Mouse (Mus musculus): Measurements from ENCODE around the gene Map3k7. TPM values are rescaled to one million over a fixed set of nuclear protein-coding genes. Genes with fewer than 3 reads are reported as not detected.

The Map3k7 gene
- polyA plus RNA-seq, 1 experiment from 2014 or later, result 34.7 TPM

DNA sequence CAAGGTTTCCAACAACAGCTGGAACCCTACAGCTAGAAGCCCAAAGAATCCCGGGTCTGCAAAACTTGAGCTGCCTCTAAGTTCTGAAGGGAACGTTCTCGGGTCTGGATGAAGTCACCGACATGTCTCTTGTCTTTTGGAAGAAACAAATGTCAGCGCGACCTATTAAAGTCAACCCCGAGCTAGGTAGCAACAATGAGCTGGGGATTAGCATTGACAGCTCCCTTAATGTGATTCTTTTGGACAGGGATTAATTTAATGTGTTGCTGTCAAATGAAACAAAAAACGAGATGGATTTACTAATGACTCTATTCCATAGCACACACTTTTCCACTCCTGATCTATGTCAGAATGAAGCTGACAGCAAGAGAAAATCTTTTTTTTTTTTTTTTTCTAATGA is 27.5 kb upstream of the Map3k7 start:
- Histone ChIP-seq H3K27me3 (ENCODE audit: control insufficient read depth, insufficient read depth, low read length) (no peaks in the 10 kb centered on the region), H3K27ac (ENCODE audit: low read length) (no peak overlapping the region), H3K4me3 (ENCODE audit: low read depth, low read length) (no peak overlapping the region), H3K36me3 (ENCODE audit: control insufficient read depth, insufficient read depth, low read length) (no peaks in the 10 kb centered on the region), H3K9me3 (ENCODE audit: control insufficient read depth, low read depth, low read length) (no peaks in the 10 kb centered on the region), H3K4me2 (replicated peaks; ENCODE audit: low read depth, low read length) (0 out of 2 replicates have a peak overlapping the region, but pooled peaks have one; percentile 82), H3K4me1 (ENCODE audit: control insufficient read depth, insufficient read depth, low read length) (peaks cover 4% of the 10 kb centered on the region; the same call in 1 of the 2 replicates), H3K9ac (replicated peaks; ENCODE audit: low read depth, low read length) (no peak overlapping the region)
- ATAC-seq (ENCODE audit: insufficient number of reproducible peaks, insufficient read depth, low FRiP score, low read depth), result no peak
- 11% methylated on average over 8 of the region's 8 CpGs for WGBS

- Histone ChIP-seq H3K27me3 (ENCODE audit: control insufficient read depth, insufficient read depth, low read length) (no peaks in the 10 kb centered on the region), H3K4me1 (ENCODE audit: control insufficient read depth, insufficient read depth, low read length) (peaks cover 4% of the 10 kb centered on the region; the same call in 1 of the 2 replicates), H3K9me3 (ENCODE audit: control insufficient read depth, low read depth, low read length) (no peaks in the 10 kb centered on the region), H3K4me3 (ENCODE audit: low read depth, low read length) (peak overlapping the region; percentile 38), H3K27ac (ENCODE audit: low read length) (no peak overlapping the region), H3K4me2 (replicated peaks; ENCODE audit: low read depth, low read length) (peak overlapping the region; percentile 82), H3K36me3 (ENCODE audit: control insufficient read depth, insufficient read depth, low read length) (no peaks in the 10 kb centered on the region), H3K9ac (replicated peaks; ENCODE audit: low read depth, low read length) (no peak overlapping the region)
- no peak for ATAC-seq (ENCODE audit: insufficient number of reproducible peaks, insufficient read depth, low FRiP score, low read depth)
- 10% methylated on average over 15 of the region's 15 CpGs for WGBS
Observed at GRCm38 (mm10) chr4:31936911-31937375, 27.0 kb upstream of the Map3k7 start.

- Histone ChIP-seq H3K4me2 (replicated peaks; ENCODE audit: low read depth, low read length) (peak overlapping the region; percentile 82), H3K9me3 (ENCODE audit: control insufficient read depth, low read depth, low read length) (no peaks in the 10 kb centered on the region), H3K27ac (ENCODE audit: low read length) (no peak overlapping the region), H3K4me3 (ENCODE audit: low read depth, low read length) (peak overlapping the region; percentile 38), H3K27me3 (ENCODE audit: control insufficient read depth, insufficient read depth, low read length) (no peaks in the 10 kb centered on the region), H3K4me1 (ENCODE audit: control insufficient read depth, insufficient read depth, low read length) (peaks cover 4% of the 10 kb centered on the region; the same call in 1 of the 2 replicates), H3K9ac (replicated peaks; ENCODE audit: low read depth, low read length) (peak overlapping the region; percentile 37; the same call in 1 of the 2 replicates), H3K36me3 (ENCODE audit: control insufficient read depth, insufficient read depth, low read length) (no peaks in the 10 kb centered on the region)
- WGBS, result 2% methylated on average over 36 of the region's 36 CpGs
- 0 out of 2 replicates have a peak, but pooled peaks have one; percentile 14 for ATAC-seq (ENCODE audit: insufficient number of reproducible peaks, insufficient read depth, low FRiP score, low read depth)
Observed at GRCm38 (mm10) chr4:31937376-31938281, 26.3 kb upstream of the Map3k7 start.

- 29% methylated on average over 9 of the region's 9 CpGs for WGBS
- no peaks in the 10 kb centered on the region for H3K9me3 ChIP-seq (ENCODE audit: control insufficient read depth, low read depth, low read length)
- no peaks in the 10 kb centered on the region for H3K36me3 ChIP-seq (ENCODE audit: control insufficient read depth, insufficient read depth, low read length)
- H3K4me2 ChIP-seq (replicated peaks; ENCODE audit: low read depth, low read length), result no peak overlapping the region; the same call in 1 of the 2 replicates
- H3K4me1 ChIP-seq (ENCODE audit: control insufficient read depth, insufficient read depth, low read length), result peaks cover 4% of the 10 kb centered on the region; the same call in 1 of the 2 replicates
- no peak overlapping the region for H3K27ac ChIP-seq (ENCODE audit: low read length)
- no peak overlapping the region for H3K4me3 ChIP-seq (ENCODE audit: low read depth, low read length)
- ATAC-seq (ENCODE audit: insufficient number of reproducible peaks, insufficient read depth, low FRiP score, low read depth), result no peak
- no peaks in the 10 kb centered on the region for H3K27me3 ChIP-seq (ENCODE audit: control insufficient read depth, insufficient read depth, low read length)
- no peak overlapping the region for H3K9ac ChIP-seq (replicated peaks; ENCODE audit: low read depth, low read length)
Observed at GRCm38 (mm10) chr4:31938416-31939106, 25.3 kb upstream of the Map3k7 start.

DNA sequence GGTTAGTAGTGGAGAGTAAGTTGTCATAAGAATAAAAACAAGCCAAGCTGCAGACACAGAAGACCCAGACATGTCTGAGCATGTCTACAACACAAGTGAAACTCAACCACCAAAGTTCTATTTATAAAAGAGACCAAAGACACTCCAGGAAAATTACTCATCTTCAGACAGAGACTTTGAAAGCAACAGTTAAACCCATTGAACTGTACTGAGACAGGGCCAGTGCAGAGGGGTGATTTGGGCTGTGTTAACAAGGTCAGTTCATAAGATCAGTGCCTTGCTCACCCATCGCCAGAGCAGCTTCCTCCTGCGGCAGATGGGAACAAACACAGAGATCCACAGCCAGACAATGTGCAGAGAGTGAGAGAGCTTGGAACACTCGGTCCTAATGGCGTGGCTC is 22.3 kb upstream of the Map3k7 start:
- Histone ChIP-seq H3K9me3 (ENCODE audit: control insufficient read depth, low read depth, low read length) (no peaks in the 10 kb centered on the region), H3K4me1 (ENCODE audit: control insufficient read depth, insufficient read depth, low read length) (peaks cover 4% of the 10 kb centered on the region; the same call in 1 of the 2 replicates), H3K9ac (replicated peaks; ENCODE audit: low read depth, low read length) (no peak overlapping the region), H3K4me2 (replicated peaks; ENCODE audit: low read depth, low read length) (no peak overlapping the region), H3K27ac (ENCODE audit: low read length) (no peak overlapping the region), H3K4me3 (ENCODE audit: low read depth, low read length) (no peak overlapping the region), H3K27me3 (ENCODE audit: control insufficient read depth, insufficient read depth, low read length) (no peaks in the 10 kb centered on the region), H3K36me3 (ENCODE audit: control insufficient read depth, insufficient read depth, low read length) (no peaks in the 10 kb centered on the region)
- WGBS, result 41% methylated on average over 4 of the region's 4 CpGs
- ATAC-seq (ENCODE audit: insufficient number of reproducible peaks, insufficient read depth, low FRiP score, low read depth), result no peak

DNA sequence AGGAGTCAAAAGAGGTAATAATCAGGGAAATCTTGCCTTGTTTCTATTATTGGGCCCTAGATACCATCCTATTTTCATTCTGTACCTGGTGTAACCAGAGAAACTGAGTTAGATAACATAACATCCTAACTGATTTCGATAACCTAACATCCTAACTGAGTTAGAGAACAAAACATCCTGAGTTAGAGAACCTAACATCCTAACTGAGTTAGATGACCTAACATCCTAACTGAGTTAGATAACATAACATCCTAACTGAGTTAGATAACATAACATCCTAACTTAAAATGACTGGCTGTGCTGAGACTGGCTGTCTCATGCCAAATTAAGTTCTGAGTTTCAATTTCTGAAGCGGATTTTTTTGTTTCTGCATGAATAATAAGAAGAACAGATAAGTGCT is 20.9 kb upstream of the Map3k7 start:
- ATAC-seq (ENCODE audit: insufficient number of reproducible peaks, insufficient read depth, low FRiP score, low read depth), result no peak
- Histone ChIP-seq H3K36me3 (ENCODE audit: control insufficient read depth, insufficient read depth, low read length) (no peaks in the 10 kb centered on the region), H3K9ac (replicated peaks; ENCODE audit: low read depth, low read length) (no peak overlapping the region), H3K4me1 (ENCODE audit: control insufficient read depth, insufficient read depth, low read length) (no peaks in the 10 kb centered on the region), H3K4me2 (replicated peaks; ENCODE audit: low read depth, low read length) (no peak overlapping the region), H3K4me3 (ENCODE audit: low read depth, low read length) (no peak overlapping the region), H3K9me3 (ENCODE audit: control insufficient read depth, low read depth, low read length) (no peaks in the 10 kb centered on the region), H3K27ac (ENCODE audit: low read length) (no peak overlapping the region), H3K27me3 (ENCODE audit: control insufficient read depth, insufficient read depth, low read length) (no peaks in the 10 kb centered on the region)
- 90% methylated on average over 2 of the region's 2 CpGs for WGBS

DNA sequence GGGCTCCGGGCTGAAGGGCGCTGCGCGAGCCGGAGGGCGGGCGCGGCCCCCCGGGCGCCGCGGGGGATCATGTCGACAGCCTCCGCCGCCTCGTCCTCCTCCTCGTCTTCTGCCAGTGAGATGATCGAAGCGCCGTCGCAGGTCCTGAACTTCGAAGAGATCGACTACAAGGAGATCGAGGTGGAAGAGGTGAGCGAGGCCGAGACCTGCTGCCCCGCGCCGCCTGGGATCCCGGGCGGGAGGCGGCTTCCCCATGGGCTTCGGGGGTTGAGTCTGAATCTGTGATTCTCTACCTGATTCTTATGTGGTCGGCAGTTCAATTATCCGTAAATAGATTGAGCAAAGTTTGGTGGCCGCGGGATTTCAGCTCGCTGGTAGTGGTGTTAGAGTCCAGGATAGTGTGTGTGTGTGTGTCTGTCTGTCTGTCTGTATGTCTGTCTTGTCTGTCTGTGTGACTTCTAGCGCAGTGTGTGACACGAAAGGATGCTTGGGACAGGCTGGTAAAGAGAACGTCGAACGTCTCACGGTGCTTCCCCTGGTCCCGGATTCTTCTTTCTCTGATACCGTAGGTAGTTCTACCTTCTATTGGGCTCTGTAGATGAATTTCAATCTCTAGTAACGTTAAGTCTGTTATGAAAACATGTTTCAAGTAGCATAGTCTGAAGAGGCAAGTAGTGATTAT is 438 bp downstream of the Map3k7 start:
- ATAC-seq (ENCODE audit: insufficient number of reproducible peaks, insufficient read depth, low FRiP score, low read depth), result no peak; the same call in 1 of the 2 replicates
- Histone ChIP-seq H3K4me1 (ENCODE audit: control insufficient read depth, insufficient read depth, low read length) (peaks cover 14% of the 10 kb centered on the region), H3K36me3 (ENCODE audit: control insufficient read depth, insufficient read depth, low read length) (no peaks in the 10 kb centered on the region), H3K27ac (ENCODE audit: low read length) (peak overlapping the region; percentile 97), H3K9me3 (ENCODE audit: control insufficient read depth, low read depth, low read length) (no peaks in the 10 kb centered on the region), H3K4me2 (replicated peaks; ENCODE audit: low read depth, low read length) (peak overlapping the region; percentile 48), H3K9ac (replicated peaks; ENCODE audit: low read depth, low read length) (peak overlapping the region; percentile 88), H3K4me3 (ENCODE audit: low read depth, low read length) (peak overlapping the region; percentile 91), H3K27me3 (ENCODE audit: control insufficient read depth, insufficient read depth, low read length) (no peaks in the 10 kb centered on the region)
- WGBS, result under 1% methylated on average over 47 of the region's 47 CpGs

DNA sequence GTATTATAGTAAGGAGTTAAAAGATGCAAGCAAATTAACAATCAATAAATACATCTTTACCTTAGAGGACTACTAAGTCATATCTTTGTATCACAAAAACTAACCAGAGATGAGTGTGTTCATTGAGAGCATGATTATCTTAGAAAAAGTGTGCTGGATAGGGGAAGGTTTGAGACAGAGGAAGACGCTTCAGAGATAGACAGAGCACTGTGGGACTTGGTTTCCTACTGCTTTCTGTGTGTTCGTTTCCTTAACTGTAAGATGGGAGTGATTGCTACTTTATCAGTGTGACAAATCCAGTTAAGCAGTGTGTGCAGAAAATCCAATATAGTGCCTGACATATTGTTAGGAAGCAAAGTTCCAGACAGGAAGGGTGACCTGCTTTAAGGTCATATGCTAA is 1.3 kb downstream of the Map3k7 start:
- Histone ChIP-seq H3K4me2 (replicated peaks; ENCODE audit: low read depth, low read length) (peak overlapping the region; percentile 48), H3K4me3 (ENCODE audit: low read depth, low read length) (peak overlapping the region; percentile 91), H3K27ac (ENCODE audit: low read length) (no peak overlapping the region), H3K4me1 (ENCODE audit: control insufficient read depth, insufficient read depth, low read length) (peaks cover 14% of the 10 kb centered on the region), H3K36me3 (ENCODE audit: control insufficient read depth, insufficient read depth, low read length) (no peaks in the 10 kb centered on the region), H3K27me3 (ENCODE audit: control insufficient read depth, insufficient read depth, low read length) (no peaks in the 10 kb centered on the region), H3K9me3 (ENCODE audit: control insufficient read depth, low read depth, low read length) (no peaks in the 10 kb centered on the region), H3K9ac (replicated peaks; ENCODE audit: low read depth, low read length) (no peak overlapping the region)
- 51% methylated on average over 2 of the region's 2 CpGs for WGBS
- no peak for ATAC-seq (ENCODE audit: insufficient number of reproducible peaks, insufficient read depth, low FRiP score, low read depth)

Measured in stomach, embryonic 14.5 days (tissue).